Mouse (Mus musculus): Measurements from ENCODE around the gene Cldn14.

- TF ChIP-seq POLR2A (IDR thresholded peaks at IDR 0.05; ENCODE audit: low read depth, low read length) (no peak), CTCF (IDR thresholded peaks at IDR 0.05; ENCODE audit: borderline replicate concordance, insufficient read depth, low read length) (no peak)
These were observed 48.1 kb downstream of the Cldn14 start for GRCm38 (mm10) chr16:93960495-93960894.
